Comparison of ENCODE assay signal across 8 mouse cellular contexts in the genomic region with DNA sequence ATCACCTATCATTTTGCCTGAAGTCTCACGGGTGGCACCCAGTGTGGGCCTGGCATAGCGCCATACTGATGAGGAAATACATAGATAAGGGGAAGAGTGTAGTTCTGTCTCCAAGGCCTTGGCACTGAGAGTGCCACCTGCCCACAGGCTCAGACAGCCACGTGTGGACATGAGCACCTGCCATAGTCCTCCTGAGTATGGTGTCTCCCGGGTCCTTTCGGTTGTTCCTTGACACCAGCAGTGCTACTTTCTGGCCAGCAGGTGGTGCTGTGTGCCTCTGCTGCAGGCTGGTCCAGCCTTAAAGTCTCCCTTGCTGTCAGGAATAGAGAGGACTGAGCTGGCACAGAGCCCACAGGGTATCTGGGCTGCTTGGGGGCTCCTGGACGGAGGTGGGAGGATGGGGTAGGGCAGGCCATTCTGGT. TPM values are rescaled to one million over a fixed set of nuclear protein-coding genes. Genes with fewer than 3 reads are reported as not detected.
DNase-seq lines count a peak whose midpoint lies in the region; ATAC-seq and TF ChIP-seq lines count a peak whose summit lies in the region.

No protein-coding gene starts in this region.

- peak overlapping the region; percentile 72 for H3K4me2 ChIP-seq in lung, embryonic 16.5 days (ENCODE audit: low read depth, low read length)

- peaks cover 0 to 27% of the 10 kb centered on the region in 2 experiments; a peak in 2 of 4 replicates for H3K36me3 ChIP-seq in MEL (ENCODE audit: control insufficient read depth in 1 of 2, insufficient read depth in 2 of 2, low read length in 2 of 2)
- no peaks in the 10 kb centered on the region for H3K36me3 ChIP-seq in lung, embryonic 16.5 days (ENCODE audit: control insufficient read depth, insufficient read depth, low read length)

- WGBS in lung, embryonic 16.5 days, result 20% methylated on average over 6 of the region's 6 CpGs

- H3K4me3 ChIP-seq in MEL (ENCODE audit: control insufficient read depth in 1 of 2, insufficient read depth in 1 of 2, low read depth in 2 of 2, low read length in 2 of 2), result peak overlapping the region; percentile 11 to 21; a peak in 3 of 4 replicates
- H3K4me3 ChIP-seq in lung, embryonic 16.5 days (ENCODE audit: low read length), result no peak overlapping the region

- no peaks in the 10 kb centered on the region for H3K9me3 ChIP-seq in MEL (replicated peaks; ENCODE audit: insufficient read depth, low read length)
- H3K9me3 ChIP-seq in lung, embryonic 16.5 days (ENCODE audit: control insufficient read depth, low read length), result no peaks in the 10 kb centered on the region

- peak; percentile 91 for DNase-seq in MEL (ENCODE audit: low read depth, low spot score)
- peak; percentile 80 for DNase-seq in cerebellum, adult 8-10 months
- DNase-seq in forelimb bud, embryonic 11.5 days (ENCODE audit: low read depth, low spot score), result peak; percentile 91
- DNase-seq in layer of hippocampus, adult 9-10 months (ENCODE audit: low spot score), result peak; percentile 33
- DNase-seq in ovary, adult 18-20 months (ENCODE audit: low spot score), result peak; percentile 65
- DNase-seq in thymus, postnatal 0 days (ENCODE audit: low spot score), result peak; percentile 84

- TF ChIP-seq EP300 in MEL (IDR thresholded peaks at IDR 0.05; ENCODE audit: low read depth in 1 of 2, low read length in 2 of 2), result no peak

- TF ChIP-seq CTCF in MEL (IDR thresholded peaks at IDR 0.05 in 2 of 3, conservative IDR thresholded peaks at IDR 0.05 in 1 of 3; ENCODE audit: control insufficient read depth in 1 of 3, insufficient read depth in 1 of 3, low read depth in 2 of 3, low read length in 3 of 3, poor library complexity in 1 of 3, severe bottlenecking in 1 of 3), result peak; percentile 95 to 96 (median 95)

- H3K9ac ChIP-seq in MEL (ENCODE audit: control insufficient read depth, low read depth, low read length, poor library complexity, severe bottlenecking), result peak overlapping the region; percentile 84
- 0 out of 2 replicates have a peak overlapping the region, but pooled peaks have one; percentile 67 for H3K9ac ChIP-seq in lung, embryonic 16.5 days (ENCODE audit: low read length)

- TF ChIP-seq POLR2A in MEL (IDR thresholded peaks at IDR 0.05; ENCODE audit: control insufficient read depth in 1 of 2, insufficient read depth in 1 of 2, low read depth in 1 of 2, low read length in 2 of 2, poor library complexity in 1 of 2), result no peak

- no peaks in the 10 kb centered on the region for H3K27me3 ChIP-seq in MEL (ENCODE audit: control insufficient read depth in 1 of 2, insufficient read depth in 2 of 2, low read length in 2 of 2)
- H3K27me3 ChIP-seq in lung, embryonic 16.5 days (ENCODE audit: control insufficient read depth, insufficient read depth, low read depth, low read length), result no peaks in the 10 kb centered on the region

- peaks cover 3 to 44% of the 10 kb centered on the region in 2 experiments for H3K4me1 ChIP-seq in MEL (ENCODE audit: control insufficient read depth in 1 of 2, insufficient read depth in 2 of 2, low read length in 2 of 2)
- peaks cover 18% of the 10 kb centered on the region for H3K4me1 ChIP-seq in lung, embryonic 16.5 days (replicated peaks; ENCODE audit: control insufficient read depth, insufficient read depth, low read length)

- peak overlapping the region; percentile 89 for H3K27ac ChIP-seq in MEL (ENCODE audit: control insufficient read depth, low read depth, low read length)
- H3K27ac ChIP-seq in lung, embryonic 16.5 days (ENCODE audit: low read length), result no peak overlapping the region

- TF ChIP-seq RAD21 in MEL (IDR thresholded peaks at IDR 0.05; ENCODE audit: low read depth, low read length), result peak; percentile 89

- ATAC-seq in hematopoietic stem cell, adult 5-6 weeks (replicated peaks in 1 of 2; ENCODE audit: insufficient read depth in 1 of 2, low FRiP score in 2 of 2, low TSS enrichment in 1 of 2, low read depth in 1 of 2, poor library complexity in 2 of 2, severe bottlenecking in 2 of 2), result peak; percentile 36 to 47
- ATAC-seq in lung, embryonic 16.5 days (ENCODE audit: low read depth), result peak; percentile 50

- no peaks in the 10 kb centered on the region; the same call in 1 of the 2 replicates for H3K79me2 ChIP-seq in MEL (ENCODE audit: control insufficient read depth, insufficient read depth, low read length, poor library complexity)

TF ChIP-seq in MEL, 35 proteins besides CTCF, POLR2A, EP300 and RAD21:
- no peak for TF ChIP-seq TCF12 (IDR thresholded peaks at IDR 0.05; ENCODE audit: low read depth, low read length)
- TF ChIP-seq NELFE (IDR thresholded peaks at IDR 0.05; ENCODE audit: low read depth, low read length), result no peak
- peak; percentile 54; the same call in 1 of the 2 replicates for TF ChIP-seq ZNF384 (IDR thresholded peaks at IDR 0.05; ENCODE audit: low read depth, low read length)
- peak; percentile 69 for TF ChIP-seq MYC (IDR thresholded peaks at IDR 0.05; ENCODE audit: low read depth, low read length)
- TF ChIP-seq POLR2AphosphoS5 (IDR thresholded peaks at IDR 0.05; ENCODE audit: borderline replicate concordance, low read depth, low read length), result no peak
- TF ChIP-seq ZC3H11A (IDR thresholded peaks at IDR 0.05; ENCODE audit: low read depth, low read length), result peak; percentile 91
- TF ChIP-seq ELF1 (IDR thresholded peaks at IDR 0.05; ENCODE audit: low read depth, low read length), result no peak
- TF ChIP-seq SIN3A (IDR thresholded peaks at IDR 0.05; ENCODE audit: low read length), result peak; percentile 87
- peak; percentile 39; the same call in 1 of the 2 replicates for TF ChIP-seq ETS1 (IDR thresholded peaks at IDR 0.05; ENCODE audit: low read depth, low read length)
- TF ChIP-seq ZMIZ1 (IDR thresholded peaks at IDR 0.05; ENCODE audit: low read depth, low read length), result no peak
- TF ChIP-seq MAFK (IDR thresholded peaks at IDR 0.05; ENCODE audit: borderline replicate concordance, low read depth, low read length), result no peak
- TF ChIP-seq MAX (IDR thresholded peaks at IDR 0.05; ENCODE audit: low read length), result no peak
- 0 out of 2 replicates have a peak, but pooled peaks have one; percentile 14 for TF ChIP-seq MAZ (IDR thresholded peaks at IDR 0.05; ENCODE audit: low read depth, low read length)
- TF ChIP-seq RCOR1 (IDR thresholded peaks at IDR 0.05; ENCODE audit: low read depth, low read length), result no peak
- TF ChIP-seq NRF1 (IDR thresholded peaks at IDR 0.05; ENCODE audit: insufficient read depth, low read depth, low read length, poor library complexity, severe bottlenecking), result no peak
- peak; percentile 45; the same call in 1 of the 2 replicates for TF ChIP-seq MXI1 (IDR thresholded peaks at IDR 0.05; ENCODE audit: low read depth, low read length)
- no peak for TF ChIP-seq POLR2AphosphoS2 (IDR thresholded peaks at IDR 0.05; ENCODE audit: low read length)
- TF ChIP-seq E2F4 (IDR thresholded peaks at IDR 0.05; ENCODE audit: borderline replicate concordance, low read depth, low read length), result no peak
- no peak for TF ChIP-seq UBTF (IDR thresholded peaks at IDR 0.05; ENCODE audit: borderline replicate concordance, insufficient read depth, low read depth, low read length)
- no peak for TF ChIP-seq MYB (IDR thresholded peaks at IDR 0.05; ENCODE audit: low read depth, low read length)
- no peak for TF ChIP-seq CHD2 (IDR thresholded peaks at IDR 0.05; ENCODE audit: low read length)
- TF ChIP-seq HCFC1 (IDR thresholded peaks at IDR 0.05; ENCODE audit: low read depth, low read length), result no peak
- no peak for TF ChIP-seq CHD1 (IDR thresholded peaks at IDR 0.05; ENCODE audit: low read depth, low read length)
- TF ChIP-seq GABPA (IDR thresholded peaks at IDR 0.05; ENCODE audit: low read depth, low read length), result no peak
- TF ChIP-seq MEF2A (IDR thresholded peaks at IDR 0.05; ENCODE audit: extremely low read depth, insufficient replicate concordance, low read depth, low read length, poor library complexity, severe bottlenecking), result no peak
- TF ChIP-seq SMC3 (IDR thresholded peaks at IDR 0.05; ENCODE audit: low read depth, low read length), result peak; percentile 95
- no peak for TF ChIP-seq TAL1 (IDR thresholded peaks at IDR 0.05; ENCODE audit: low read length)
- TF ChIP-seq USF2 (IDR thresholded peaks at IDR 0.05; ENCODE audit: borderline replicate concordance in 1 of 2, insufficient read depth in 1 of 2, low read depth in 1 of 2, low read length in 2 of 2), result no peak
- TF ChIP-seq GATA1 (IDR thresholded peaks at IDR 0.05; ENCODE audit: low read depth, low read length), result no peak
- no peak for TF ChIP-seq ZKSCAN1 (IDR thresholded peaks at IDR 0.05; ENCODE audit: low read depth, low read length)
- TF ChIP-seq USF1 (IDR thresholded peaks at IDR 0.05; ENCODE audit: low read depth, low read length), result 0 out of 2 replicates have a peak, but pooled peaks have one; percentile 7
- TF ChIP-seq TBP (IDR thresholded peaks at IDR 0.05; ENCODE audit: low read depth, low read length), result no peak
- TF ChIP-seq BHLHE40 (IDR thresholded peaks at IDR 0.05; ENCODE audit: borderline replicate concordance, low read depth, low read length), result peak; percentile 47
- no peak for TF ChIP-seq KAT2A (conservative IDR thresholded peaks at IDR 0.05; ENCODE audit: low read depth, low read length)
- no peak for TF ChIP-seq JUND (IDR thresholded peaks at IDR 0.05; ENCODE audit: low read depth, low read length)

RNA-seq across cellular contexts. Expression of gene Fgd2, which starts 36.1 kb away (rescaled TPM):
- total RNA-seq in MEL (2012; rRNA removed), result 0.07 and 0.23 TPM in 2 replicates
- polyA plus RNA-seq in MEL (2012; ENCODE audit: insufficient read depth in 1 of 2, insufficient read length in 2 of 2, low read depth in 1 of 2, low replicate concordance in 2 of 2, missing spikeins in 1 of 2), result under 1 TPM in 1 of 2 experiments, not detected in 1; 0.39 TPM
- 36.9 and 54.2 TPM in 2 replicates for total RNA-seq in hematopoietic stem cell, adult 5-6 weeks (2017)
- 21.7 and 24.0 TPM in 2 replicates for polyA plus RNA-seq in lung, embryonic 16.5 days (2015; fragmentation: Nextera tagmentation; extraction: Ambion mirVana)
- 6.8 and 7.2 TPM in 2 replicates for polyA plus RNA-seq in thymus, postnatal 0 days (2015; fragmentation: Nextera tagmentation; extraction: Ambion mirVana)

RNA-seq across cellular contexts. Expression of gene Mtch1, which starts 49.1 kb away (rescaled TPM):
- 119 and 143 TPM in 2 replicates for total RNA-seq in MEL (2012; rRNA removed)
- polyA plus RNA-seq in MEL (2012; ENCODE audit: insufficient read depth in 1 of 2, insufficient read length in 2 of 2, low read depth in 1 of 2, low replicate concordance in 2 of 2, missing spikeins in 1 of 2), result 100 to 1,000 TPM; 147 to 233 TPM
- 60.6 and 87.5 TPM in 2 replicates for total RNA-seq in hematopoietic stem cell, adult 5-6 weeks (2017)
- polyA plus RNA-seq in lung, embryonic 16.5 days (2015; fragmentation: Nextera tagmentation; extraction: Ambion mirVana), result 208 and 265 TPM in 2 replicates
- 144 and 154 TPM in 2 replicates for polyA plus RNA-seq in thymus, postnatal 0 days (2015; fragmentation: Nextera tagmentation; extraction: Ambion mirVana)

Comparison
In these comparisons a context has a peak if more than half of its experiments do, and no peak if none do; other contexts are left out.
1. DNase-seq: peak in every context shown above with its lines; median percentile 91 in MEL; 91 in forelimb bud, embryonic 11.5 days; 84 in thymus, postnatal 0 days; 80 in cerebellum, adult 8-10 months; 65 in ovary, adult 18-20 months; 33 in layer of hippocampus, adult 9-10 months.